Mouse (Mus musculus): Measurements from ENCODE around the gene Cables2.
A peak's percentile ranks its signal among the peaks of the same experiment; 100 is the strongest.

Cables2 gene

DNA sequence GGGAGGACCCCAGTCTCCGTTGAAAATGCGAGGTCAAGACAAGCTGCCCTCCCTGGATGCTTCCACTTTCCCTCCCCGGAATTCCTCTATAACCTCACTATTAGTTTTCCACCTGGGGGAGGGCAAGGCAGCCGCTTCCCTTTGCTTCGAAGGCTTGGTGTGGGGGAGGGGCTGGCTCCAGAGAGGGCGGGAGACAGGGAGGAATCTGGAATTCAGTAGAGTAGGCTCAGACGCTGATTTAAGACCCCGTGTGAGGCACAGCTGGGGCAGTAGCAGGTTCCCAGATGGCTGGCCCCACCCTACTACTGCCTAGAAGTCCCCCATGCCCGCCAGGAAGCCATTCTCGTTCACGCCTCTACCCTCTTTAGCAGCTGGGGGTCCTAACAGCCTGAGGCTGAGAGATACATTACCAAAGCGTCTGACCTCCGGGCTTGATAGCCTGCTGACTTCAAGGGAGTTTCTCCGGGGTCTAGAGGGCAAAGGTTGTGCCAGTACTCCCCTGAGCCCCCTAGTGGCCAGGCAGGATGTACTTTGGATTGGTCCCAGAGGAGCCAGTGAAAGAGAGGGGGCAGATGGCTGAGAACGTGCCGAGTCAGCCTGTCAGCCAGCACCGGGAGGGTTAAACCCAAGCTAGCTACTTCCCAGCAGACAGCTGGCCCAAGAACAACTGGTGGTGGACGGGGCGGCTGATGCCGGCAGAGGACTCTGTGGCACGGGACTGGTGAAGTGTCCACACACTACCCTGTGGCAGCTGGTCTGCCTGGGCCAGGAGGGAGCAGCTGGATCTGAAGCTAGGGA lies 45.8 kb downstream of the Cables2 start:
- DNase-seq (ENCODE audit: low read depth, low spot score): peak; percentile 72

DNA sequence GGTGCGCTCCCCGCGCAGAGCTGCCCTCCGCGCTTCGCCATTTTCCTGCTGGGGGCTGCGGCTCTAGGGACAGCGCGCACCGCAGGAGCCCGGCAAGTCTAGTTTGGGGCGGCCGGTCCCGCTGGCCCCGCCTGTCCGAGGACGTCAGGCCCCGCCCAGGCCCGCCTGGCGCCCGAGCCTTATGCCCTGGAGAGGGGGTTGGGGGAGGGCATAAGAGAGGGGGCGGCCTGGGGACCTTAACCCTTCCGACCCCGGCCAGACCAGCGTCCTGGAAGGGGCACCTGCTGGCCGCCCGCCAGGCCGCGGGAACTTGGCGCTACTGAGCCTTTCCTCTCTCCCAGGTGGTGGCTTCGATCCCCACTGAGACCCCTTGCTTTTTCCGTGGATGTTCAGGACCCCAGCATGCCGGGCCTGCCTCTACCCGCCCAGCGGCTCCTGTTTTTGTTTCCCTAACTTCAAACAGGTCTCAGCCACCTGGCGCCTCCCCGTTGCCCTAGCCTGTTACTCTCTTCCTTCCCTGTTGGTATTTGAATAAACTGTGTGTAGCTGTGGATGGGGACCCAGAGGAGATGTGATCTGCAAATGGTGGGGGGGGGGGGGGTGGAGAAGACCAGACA lies 47.4 kb downstream of the Cables2 start, which contains the start of gene Lama5:
Gene Lama5, minus strand, starts transcription at position 98 of the 617 bp plus-strand sequence.
- DNase-seq (ENCODE audit: low read depth, low spot score): no peak

DNA sequence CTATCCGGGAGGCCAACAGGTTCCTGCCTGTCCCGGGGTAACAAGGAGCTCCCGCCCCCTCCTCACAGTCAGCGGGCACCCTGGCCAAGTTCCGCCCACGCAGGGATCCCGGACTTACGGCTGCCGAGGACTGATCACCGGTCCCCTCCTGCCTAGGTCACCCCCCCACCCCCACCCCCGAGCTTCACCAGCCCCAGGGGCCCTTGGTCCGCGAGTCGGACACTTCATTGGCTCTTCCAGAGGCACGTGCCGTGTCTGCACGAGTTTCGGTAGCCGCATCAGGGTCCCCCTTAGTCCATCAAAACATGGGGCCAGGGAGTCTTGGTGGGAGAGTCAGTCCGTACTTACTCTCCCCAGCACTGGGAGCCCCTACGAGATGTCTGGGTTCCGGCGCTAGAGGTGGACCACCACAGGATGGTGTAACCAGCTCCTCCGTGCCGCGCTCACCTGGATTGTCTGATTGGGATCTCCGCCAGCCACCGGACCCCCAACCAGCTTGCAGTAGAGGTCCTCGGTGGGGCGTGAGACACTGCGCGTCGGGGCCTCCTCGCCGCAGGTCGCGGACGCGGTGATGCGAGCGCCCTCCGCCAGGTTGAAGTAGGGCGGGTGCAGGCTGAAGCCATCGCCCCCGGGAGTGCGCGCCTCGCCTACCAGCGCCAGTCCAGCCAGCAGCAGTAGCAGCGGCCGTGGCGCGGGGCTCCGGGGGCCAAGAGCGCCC lies 48.1 kb downstream of the Cables2 start:
- peak; percentile 36 for DNase-seq (ENCODE audit: low read depth, low spot score)

DNA sequence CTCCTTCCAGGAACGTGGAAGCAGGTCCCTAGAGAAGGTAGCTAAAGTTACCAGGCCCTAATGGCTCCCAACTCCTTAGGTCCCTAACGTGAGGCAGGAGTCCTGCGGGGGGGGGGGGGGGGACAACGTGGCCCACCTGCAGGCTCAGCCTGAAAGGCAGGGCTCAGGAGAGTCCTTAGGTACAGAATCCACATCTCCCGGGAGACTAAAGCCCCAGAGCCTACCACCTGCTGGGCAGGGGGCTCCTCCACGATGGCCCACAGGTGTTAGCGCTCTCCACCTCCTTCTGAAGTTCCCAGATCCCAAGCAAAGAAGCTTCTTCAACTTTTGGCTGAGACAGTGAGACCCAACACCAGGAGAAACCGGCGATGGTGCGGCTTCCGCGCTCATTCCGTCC lies 48.7 kb downstream of the Cables2 start:
- no peak for DNase-seq (ENCODE audit: low read depth, low spot score)

DNA sequence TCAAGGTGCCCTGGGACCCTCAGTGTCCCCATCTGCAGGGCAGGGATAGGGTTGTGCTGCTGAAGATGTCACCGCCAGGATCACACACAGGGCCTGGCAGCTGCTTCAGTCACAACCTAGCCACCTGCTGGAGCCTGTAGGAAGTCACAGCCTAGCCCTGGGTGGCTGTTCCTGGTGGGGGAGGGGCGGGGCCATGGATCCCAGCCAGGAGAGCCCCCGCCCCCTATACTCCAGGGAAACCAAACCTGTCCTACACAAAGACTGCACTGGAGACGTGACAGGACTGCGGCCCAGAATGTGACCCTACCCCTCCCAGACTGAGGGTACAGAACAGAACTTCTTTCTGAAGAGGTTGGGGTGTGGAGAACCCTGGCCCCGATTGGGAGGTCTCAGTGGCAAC lies 51.0 kb downstream of the Cables2 start:
- DNase-seq (ENCODE audit: low read depth, low spot score): peak; percentile 18

DNA sequence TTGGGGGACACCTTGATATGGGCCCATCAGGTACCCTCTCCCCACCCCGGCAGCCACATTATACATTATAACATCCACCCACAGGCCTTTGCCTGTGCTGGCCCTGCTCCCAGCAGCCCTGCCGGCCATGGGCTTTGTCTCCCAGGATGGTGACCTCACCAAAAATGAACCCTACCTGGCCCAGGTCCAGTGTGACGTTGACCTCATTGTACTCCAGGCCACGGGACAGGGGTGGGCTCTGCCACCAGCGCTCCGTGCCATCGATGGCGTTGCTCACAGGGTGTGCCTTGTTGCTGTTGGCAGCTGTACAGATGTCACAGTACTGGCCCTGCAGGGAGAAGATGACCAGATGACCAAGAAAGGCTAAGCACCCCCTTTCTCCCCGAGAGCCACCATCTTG lies 52.2 kb downstream of the Cables2 start:
- DNase-seq (ENCODE audit: low read depth, low spot score): no peak

DNA sequence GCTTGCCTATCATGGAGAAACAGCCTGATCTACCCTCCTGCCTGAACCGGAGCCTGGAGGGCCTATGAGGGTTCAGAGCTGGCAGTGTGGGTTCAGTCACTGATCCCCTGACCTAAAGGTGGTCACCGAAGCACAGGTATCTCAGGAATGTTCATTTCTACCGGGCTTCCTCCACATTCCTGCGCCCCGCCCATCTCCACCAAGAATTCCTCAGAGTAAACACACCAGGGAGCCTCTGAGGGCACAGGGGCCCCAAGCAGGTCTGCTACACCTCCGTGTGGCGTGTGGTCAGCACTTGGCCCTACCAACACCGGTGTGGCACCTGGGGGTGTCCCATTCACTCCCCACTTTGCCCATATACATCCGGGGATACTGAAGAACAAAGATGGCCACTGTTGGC lies 53.1 kb downstream of the Cables2 start:
- DNase-seq (ENCODE audit: low read depth, low spot score): no peak

DNA sequence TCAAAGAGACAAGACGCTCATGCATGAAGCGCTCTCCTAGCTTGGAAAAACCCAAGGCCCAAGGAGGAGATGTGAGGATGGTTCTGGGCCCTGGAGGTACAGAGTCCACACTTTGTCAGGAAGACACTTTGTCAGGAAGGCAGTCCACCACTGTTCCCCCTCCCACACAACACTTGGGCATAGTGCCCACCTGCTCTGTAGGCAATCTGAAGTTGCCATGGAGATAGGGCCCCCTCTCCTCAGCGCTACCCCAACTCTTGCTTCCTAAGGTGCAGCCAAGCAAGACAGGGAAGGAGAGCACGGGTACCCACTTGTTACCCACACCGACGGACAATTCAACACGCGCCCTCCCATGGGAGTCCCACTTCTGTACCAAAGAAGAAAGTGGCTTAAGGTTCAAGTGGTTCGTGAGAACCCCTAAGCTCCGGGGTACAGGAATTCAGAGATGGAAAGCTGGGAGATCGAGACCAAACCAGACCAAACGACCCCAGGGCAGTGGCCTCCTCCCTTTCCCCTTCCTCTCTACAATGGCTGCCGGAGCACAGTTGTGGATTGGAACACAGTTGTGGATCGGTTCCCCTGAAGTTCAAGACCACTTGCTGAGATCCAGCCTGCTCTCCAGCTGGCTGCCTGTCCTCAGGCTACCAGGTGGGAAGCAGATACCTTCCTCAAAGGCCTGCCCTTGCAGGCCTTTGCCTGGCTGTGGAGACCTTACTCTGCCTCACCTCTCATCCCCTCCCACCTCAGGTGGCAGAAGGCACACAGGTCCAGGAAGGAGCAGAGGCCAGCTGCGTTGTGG lies 54.0 kb downstream of the Cables2 start:
- no peak for DNase-seq (ENCODE audit: low read depth, low spot score)

DNA sequence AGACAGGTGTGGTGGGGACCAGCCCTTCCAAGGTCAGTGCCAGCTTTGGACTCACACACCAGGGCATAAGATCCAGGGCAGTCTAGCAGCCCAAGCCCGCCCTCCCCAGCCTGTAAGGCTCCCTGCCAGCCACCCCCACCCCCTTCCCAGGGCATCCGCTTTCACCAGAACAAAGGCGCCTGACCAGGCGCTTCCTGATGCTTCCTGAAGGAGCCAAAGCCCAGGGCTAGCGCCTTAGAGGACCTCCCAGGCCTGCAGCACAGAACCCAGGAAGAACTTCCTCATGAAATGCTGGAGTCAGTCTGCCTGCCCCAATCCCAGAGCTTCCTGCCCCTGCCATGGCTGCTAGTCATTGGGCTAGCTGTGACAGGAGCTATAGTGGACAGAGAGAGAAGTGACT lies 54.6 kb downstream of the Cables2 start:
- DNase-seq (ENCODE audit: low read depth, low spot score): no peak

DNA sequence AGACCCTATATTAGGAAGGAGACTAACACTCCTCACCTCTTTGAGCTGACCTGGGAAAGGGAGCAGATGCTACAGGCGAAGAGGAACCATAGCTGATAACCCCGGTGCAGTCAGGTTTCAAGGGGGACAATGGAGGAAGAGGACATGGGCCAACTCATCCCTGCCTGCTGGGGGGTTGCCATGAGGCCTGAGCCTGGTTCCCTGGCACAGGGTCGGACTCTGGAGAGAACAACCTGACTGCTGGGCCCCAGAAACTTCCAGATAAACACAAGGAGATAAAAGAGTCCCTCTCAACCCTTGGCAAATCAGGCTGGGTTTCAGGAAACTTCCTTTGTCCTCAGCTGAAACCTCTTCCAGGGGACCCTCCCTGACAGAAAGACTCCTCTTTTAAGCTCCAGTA lies 55.1 kb downstream of the Cables2 start:
- no peak for DNase-seq (ENCODE audit: low read depth, low spot score)

DNA sequence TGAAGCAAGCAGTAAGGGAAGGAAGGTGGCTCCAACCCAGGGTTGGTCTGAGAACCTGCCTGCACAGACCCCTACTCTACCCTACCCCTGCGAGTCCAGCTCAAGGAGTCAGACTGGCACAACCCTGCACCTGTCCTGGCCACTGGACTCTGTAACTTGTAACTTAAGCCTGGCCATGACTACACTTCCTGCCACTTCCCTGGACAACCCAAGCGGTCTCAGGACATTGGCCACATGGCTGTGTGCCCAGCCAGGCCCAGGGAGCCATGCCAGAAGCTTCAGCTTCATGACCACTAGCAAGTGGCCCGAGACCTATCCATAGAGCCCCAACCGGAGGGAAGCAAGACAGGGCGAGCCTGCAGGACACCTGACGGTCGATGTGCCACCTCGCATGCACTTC lies 55.7 kb downstream of the Cables2 start:
- DNase-seq (ENCODE audit: low read depth, low spot score): no peak

DNA sequence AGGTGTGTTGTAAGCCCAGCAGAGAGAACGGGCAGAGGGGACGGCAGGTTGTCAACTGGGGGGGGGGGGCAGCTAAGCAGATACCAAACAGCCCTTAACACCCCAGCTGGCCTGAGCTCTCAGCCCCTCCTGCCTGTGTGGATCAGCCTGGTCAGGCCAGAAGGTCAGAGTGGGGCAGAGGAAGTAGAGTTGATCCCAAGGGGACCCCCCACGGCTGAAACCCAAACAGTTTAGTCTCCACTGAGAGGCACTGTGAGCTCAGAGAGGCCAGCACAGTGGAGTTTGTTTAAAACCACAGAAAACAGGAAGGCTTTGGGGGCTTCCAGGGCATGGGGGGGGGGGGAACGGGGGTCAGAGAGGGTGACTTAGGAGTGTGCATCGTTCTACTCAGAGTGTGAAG lies 56.4 kb downstream of the Cables2 start:
- no peak for DNase-seq (ENCODE audit: low read depth, low spot score)

DNA sequence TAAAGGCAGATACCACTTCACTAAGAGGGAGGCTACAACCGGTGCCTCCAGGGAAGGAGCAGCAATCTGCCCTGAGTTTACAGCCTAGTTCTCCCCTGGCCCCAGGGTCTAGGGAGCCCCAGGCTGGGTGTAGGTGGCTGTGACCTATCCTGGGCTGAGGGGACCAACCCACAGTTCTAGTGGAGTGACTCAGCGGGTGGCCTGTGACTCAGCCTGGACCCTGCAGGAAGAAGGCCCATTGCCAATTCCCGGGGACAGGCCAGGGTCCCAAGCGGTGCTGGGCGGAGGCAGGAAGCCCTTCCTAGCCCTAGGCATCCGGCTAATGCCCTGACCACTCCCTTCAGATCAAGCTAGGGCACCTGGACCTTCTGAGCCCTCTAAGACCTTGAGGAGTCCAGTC lies 57.3 kb downstream of the Cables2 start:
- DNase-seq (ENCODE audit: low read depth, low spot score): no peak

DNA sequence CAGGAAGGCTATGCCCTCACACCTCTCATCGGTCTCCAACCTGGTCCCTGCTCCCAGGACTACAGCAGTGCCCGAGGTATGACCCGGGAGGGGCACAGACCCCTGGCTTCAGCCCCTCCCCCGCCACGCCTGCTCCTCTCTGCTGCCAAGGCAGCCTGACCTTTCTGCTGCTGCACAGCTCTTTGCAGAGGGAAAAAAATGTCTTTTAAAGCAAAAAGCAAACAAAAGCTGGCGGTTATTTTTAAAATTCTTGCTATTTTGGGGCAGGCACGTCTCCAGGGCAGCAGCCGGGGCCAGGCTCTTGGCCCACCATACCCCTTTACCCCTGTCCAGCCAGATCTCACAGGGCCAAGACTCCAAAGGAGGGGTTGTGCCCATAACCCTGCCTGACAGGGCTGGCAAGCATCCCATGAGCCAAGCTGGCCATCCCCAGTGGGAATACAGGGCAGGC lies 58.3 kb downstream of the Cables2 start:
- no peak for DNase-seq (ENCODE audit: low read depth, low spot score)

DNA sequence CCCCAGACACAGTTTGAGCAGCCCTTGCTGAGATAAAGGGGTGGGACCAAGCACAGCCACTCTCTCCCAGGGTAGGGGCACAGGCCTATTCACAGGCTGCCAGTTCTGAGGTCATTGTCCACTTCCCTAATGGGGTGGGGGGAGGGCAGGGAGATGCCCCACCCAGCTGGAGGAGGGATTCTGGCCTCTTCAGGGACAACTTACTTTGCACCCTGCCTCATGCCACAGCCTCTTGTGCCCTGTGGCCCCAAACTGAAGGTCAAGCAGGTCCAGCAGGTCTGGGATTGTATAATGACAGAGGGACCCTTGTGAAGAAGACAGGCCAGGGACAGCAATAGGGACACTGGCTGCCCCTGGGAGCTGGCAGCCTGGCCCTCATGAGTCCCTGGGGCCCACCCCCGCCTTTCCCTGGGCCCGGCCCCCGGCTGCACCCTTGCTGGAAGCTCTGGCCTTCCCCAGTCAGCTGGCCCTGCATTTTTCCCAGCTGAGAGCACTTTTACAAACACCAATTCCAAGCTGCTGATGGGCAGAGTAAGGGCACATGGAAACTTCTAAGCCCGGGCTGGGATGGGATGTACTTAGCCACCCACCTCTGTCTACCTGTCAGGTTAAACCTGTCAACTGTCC lies 58.8 kb downstream of the Cables2 start:
- DNase-seq (ENCODE audit: low read depth, low spot score): no peak

DNA sequence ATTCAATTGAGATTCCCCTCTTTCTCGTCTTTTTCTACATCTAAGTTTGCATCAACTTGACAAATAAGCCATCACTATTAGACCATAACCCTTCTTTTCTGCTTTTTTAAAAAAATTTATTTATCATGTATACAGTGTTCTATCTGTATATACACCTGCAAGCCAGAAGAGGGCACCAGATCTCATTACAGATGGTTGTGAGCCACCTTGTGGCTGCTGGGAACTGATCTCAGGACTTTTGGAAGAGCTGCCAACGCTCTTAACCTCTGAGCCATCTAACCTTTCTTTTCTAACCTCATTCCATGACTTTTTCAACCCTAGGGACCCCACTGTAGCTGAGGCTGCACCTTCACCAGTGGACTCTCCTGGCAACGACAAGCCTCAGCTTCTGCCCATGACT lies 61.0 kb downstream of the Cables2 start:
- no peak for DNase-seq (ENCODE audit: low read depth, low spot score)

DNA sequence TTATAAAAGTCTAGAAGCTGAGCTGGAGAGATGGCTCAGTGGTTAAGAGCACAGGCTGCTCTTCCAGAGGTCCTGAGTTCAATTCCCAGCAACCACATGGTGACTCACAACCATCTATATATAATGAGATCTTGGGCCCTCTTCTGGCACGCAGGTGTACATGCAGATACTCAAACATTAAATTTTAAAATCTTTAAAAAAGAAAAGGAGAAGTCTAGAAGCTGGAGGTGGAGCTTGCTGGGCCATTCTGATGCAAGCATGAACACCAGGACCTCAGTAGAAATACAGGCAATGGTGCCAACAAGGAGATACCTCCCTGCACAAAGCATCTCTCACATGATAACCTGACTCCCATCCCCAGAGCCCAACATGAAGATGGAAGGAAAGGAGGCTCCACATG lies 64.3 kb downstream of the Cables2 start:
- no peak for DNase-seq (ENCODE audit: low read depth, low spot score)
